In the genomic region with DNA sequence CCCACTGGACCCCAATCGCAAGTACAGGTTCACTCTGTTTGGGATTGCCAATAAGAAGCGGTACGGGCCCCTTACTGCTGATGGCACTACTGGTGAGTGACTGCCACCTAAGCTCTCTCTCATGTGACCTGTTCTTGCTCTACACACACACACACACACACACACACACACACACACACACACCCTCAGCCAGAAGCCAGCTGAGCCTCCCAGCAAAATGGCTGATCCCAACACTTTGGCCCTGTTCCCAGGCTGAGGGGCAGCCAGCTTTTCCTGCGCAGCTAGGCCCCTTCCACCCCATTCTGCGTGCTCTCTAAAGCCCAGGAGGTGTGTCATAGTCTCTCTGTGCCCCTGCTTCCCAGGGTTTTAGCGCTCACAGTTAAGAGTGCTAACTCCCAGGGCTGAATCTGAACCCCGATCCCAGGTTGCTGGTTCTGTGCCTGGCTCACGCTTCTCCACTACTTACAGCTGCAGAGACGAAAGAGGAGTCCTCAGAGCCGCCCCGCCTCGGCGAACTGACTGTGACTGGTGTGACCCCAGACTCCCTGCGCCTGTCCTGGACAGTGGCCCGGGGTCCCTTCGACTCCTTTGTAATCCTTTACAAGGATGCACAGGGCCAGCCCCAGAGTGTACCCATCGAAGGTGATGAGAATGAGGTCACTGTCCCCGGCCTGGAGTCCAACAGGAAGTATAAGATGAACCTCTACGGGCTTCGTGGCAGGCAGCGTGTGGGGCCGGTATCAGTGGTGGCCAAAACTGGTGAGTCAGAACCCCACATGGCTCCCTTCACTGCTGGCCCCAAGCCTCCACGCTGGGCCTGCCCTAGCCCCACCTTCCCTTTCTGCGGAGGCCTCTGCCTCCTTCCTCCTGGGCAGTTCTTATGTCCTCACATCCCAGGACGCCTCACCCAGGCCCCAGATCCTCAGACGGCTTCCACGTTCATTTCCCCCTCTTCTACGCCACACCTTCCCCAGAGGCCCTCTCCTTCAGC, we compare ENCODE assay signal across 9 mouse cellular contexts. TPM values are rescaled to one million over a fixed set of nuclear protein-coding genes. Genes with fewer than 3 reads are reported as not detected.
DNase-seq lines count a peak whose midpoint lies in the region; ATAC-seq lines count a peak whose summit lies in the region.
"Had no signal": no experiment of that assay in that cellular context is flagged by ENCODE, and none has a peak within 500 bp of the region (broad histone marks: within the 10 kb centered on the region; RNA-seq: fewer than 3 reads in every experiment).

No protein-coding gene starts in this region.

- H3K9ac ChIP-seq in hindbrain, embryonic 13.5 days, result no peak overlapping the region
- no peak overlapping the region for H3K9ac ChIP-seq in hindbrain, embryonic 12.5 days
- H3K9ac ChIP-seq in neural tube, embryonic 14.5 days (replicated peaks; ENCODE audit: low read depth, low read length), result no peak overlapping the region

- WGBS in hindbrain, embryonic 13.5 days, result 83% methylated on average over 28 of the region's 28 CpGs
- WGBS in hindbrain, embryonic 12.5 days, result 82% methylated on average over 28 of the region's 28 CpGs
- 83% methylated on average over 28 of the region's 28 CpGs for WGBS in neural tube, embryonic 14.5 days

- H3K27ac ChIP-seq in hindbrain, embryonic 13.5 days, result no peak overlapping the region
- no peak overlapping the region for H3K27ac ChIP-seq in hindbrain, embryonic 12.5 days
- H3K27ac ChIP-seq in neural tube, embryonic 14.5 days (ENCODE audit: low read depth, low read length), result no peak overlapping the region

- H3K36me3 ChIP-seq in hindbrain, embryonic 13.5 days, result no peaks in the 10 kb centered on the region
- no peaks in the 10 kb centered on the region for H3K36me3 ChIP-seq in hindbrain, embryonic 12.5 days
- no peaks in the 10 kb centered on the region for H3K36me3 ChIP-seq in neural tube, embryonic 14.5 days (ENCODE audit: control insufficient read depth, insufficient read depth, low read length)

- H3K9me3 ChIP-seq in hindbrain, embryonic 13.5 days, result no peaks in the 10 kb centered on the region
- H3K9me3 ChIP-seq in hindbrain, embryonic 12.5 days (replicated peaks), result no peaks in the 10 kb centered on the region
- no peaks in the 10 kb centered on the region for H3K9me3 ChIP-seq in neural tube, embryonic 14.5 days (ENCODE audit: control insufficient read depth, low read length)

- peak; percentile 98 for DNase-seq in 3T3-L1 (ENCODE audit: low read depth, low spot score)
- DNase-seq in heart, postnatal 4 days, result peak; percentile 89
- no peak for DNase-seq in kidney, adult 18-20 months

- H3K4me1 ChIP-seq in hindbrain, embryonic 13.5 days (replicated peaks), result peaks cover 5% of the 10 kb centered on the region
- H3K4me1 ChIP-seq in hindbrain, embryonic 12.5 days, result peaks cover 4% of the 10 kb centered on the region; the same call in 1 of the 2 replicates
- no peaks in the 10 kb centered on the region for H3K4me1 ChIP-seq in neural tube, embryonic 14.5 days (ENCODE audit: control insufficient read depth, insufficient read depth, low read length)

- H3K4me3 ChIP-seq in hindbrain, embryonic 13.5 days, result no peak overlapping the region
- no peak overlapping the region for H3K4me3 ChIP-seq in hindbrain, embryonic 12.5 days
- H3K4me3 ChIP-seq in neural tube, embryonic 14.5 days (ENCODE audit: low read depth, low read length), result no peak overlapping the region

- peak; percentile 50; the same call in 1 of the 2 replicates for ATAC-seq in hindbrain, embryonic 13.5 days (ENCODE audit: low FRiP score)
- ATAC-seq in hindbrain, embryonic 12.5 days (ENCODE audit: low FRiP score), result no peak
- peak; percentile 37 for ATAC-seq in common myeloid progenitor, adult 5-6 weeks (replicated peaks; ENCODE audit: low read depth, poor library complexity, severe bottlenecking)
- peak; percentile 41; the same call in 1 of the 2 replicates for ATAC-seq in neural tube, embryonic 14.5 days (ENCODE audit: low read depth)
- no peak for ATAC-seq in erythroid progenitor cell, adult 5-6 weeks (replicated peaks; ENCODE audit: low FRiP score, poor library complexity, severe bottlenecking)

- 0 out of 2 replicates have a peak, but pooled peaks cover 7% of the 10 kb centered on the region for H3K27me3 ChIP-seq in hindbrain, embryonic 13.5 days
- H3K27me3 ChIP-seq in hindbrain, embryonic 12.5 days, result peaks cover 5% of the 10 kb centered on the region; the same call in 1 of the 2 replicates
- no peaks in the 10 kb centered on the region for H3K27me3 ChIP-seq in neural tube, embryonic 14.5 days (ENCODE audit: control insufficient read depth, insufficient read depth, low read length)

- H3K4me2 ChIP-seq in hindbrain, embryonic 13.5 days, result no peak overlapping the region
- H3K4me2 ChIP-seq in hindbrain, embryonic 12.5 days (replicated peaks), result no peak overlapping the region
- H3K4me2 ChIP-seq in neural tube, embryonic 14.5 days (ENCODE audit: low read depth, low read length), result no peak overlapping the region

RNA-seq across cellular contexts. Expression of a gene that starts 15.1 kb away (rescaled TPM):
- 0.09 TPM in 2 replicates for polyA plus RNA-seq in hindbrain, embryonic 13.5 days (2015; fragmentation: Nextera tagmentation; extraction: Ambion mirVana)
- polyA plus RNA-seq in hindbrain, embryonic 12.5 days (2016; fragmentation: Nextera tagmentation; extraction: Ambion mirVana), result 0.04 and 0.05 TPM in 2 replicates
- total RNA-seq in common myeloid progenitor, adult 5-6 weeks (2017), result not detected in 2 replicates
- 10 to 100 TPM; 47.1 to 54.2 TPM for total RNA-seq in heart, postnatal 4 days (2021)
- 0.23 and 0.32 TPM in 2 replicates for polyA plus RNA-seq in neural tube, embryonic 14.5 days (2014; fragmentation: Nextera tagmentation; extraction: Ambion mirVana)
- total RNA-seq in erythroid progenitor cell, adult 5-6 weeks (2015; ENCODE audit: low replicate concordance), result not detected in 2 replicates
- not detected in 2 replicates for total RNA-seq in erythroid progenitor cell, adult 5-6 weeks (2017; ENCODE audit: low replicate concordance)
- polyA plus RNA-seq: limb, embryonic 11.5 days had no signal

RNA-seq across cellular contexts. Expression of a gene that starts 38.5 kb away (rescaled TPM):
- 117 and 122 TPM in 2 replicates for polyA plus RNA-seq in hindbrain, embryonic 13.5 days (2015; fragmentation: Nextera tagmentation; extraction: Ambion mirVana)
- polyA plus RNA-seq in hindbrain, embryonic 12.5 days (2016; fragmentation: Nextera tagmentation; extraction: Ambion mirVana), result 114 and 119 TPM in 2 replicates
- total RNA-seq in common myeloid progenitor, adult 5-6 weeks (2017), result 19.9 and 25.1 TPM in 2 replicates
- 10 to 100 TPM; 22.3 to 24.4 TPM for total RNA-seq in heart, postnatal 4 days (2021)
- polyA plus RNA-seq in neural tube, embryonic 14.5 days (2014; fragmentation: Nextera tagmentation; extraction: Ambion mirVana), result 71.8 and 92.5 TPM in 2 replicates
- total RNA-seq in erythroid progenitor cell, adult 5-6 weeks (2015; ENCODE audit: low replicate concordance), result 5.4 and 8.3 TPM in 2 replicates
- 2.6 and 5.0 TPM in 2 replicates for total RNA-seq in erythroid progenitor cell, adult 5-6 weeks (2017; ENCODE audit: low replicate concordance)

RNA-seq across cellular contexts. Expression of a gene that starts 40.9 kb away (rescaled TPM):
- polyA plus RNA-seq in hindbrain, embryonic 13.5 days (2015; fragmentation: Nextera tagmentation; extraction: Ambion mirVana), result 16.9 and 17.6 TPM in 2 replicates
- polyA plus RNA-seq in hindbrain, embryonic 12.5 days (2016; fragmentation: Nextera tagmentation; extraction: Ambion mirVana), result 15.7 and 16.2 TPM in 2 replicates
- 20.6 and 31.6 TPM in 2 replicates for total RNA-seq in common myeloid progenitor, adult 5-6 weeks (2017)
- total RNA-seq in heart, postnatal 4 days (2021), result 1 to 10 TPM; 6.1 to 9.5 TPM
- polyA plus RNA-seq in neural tube, embryonic 14.5 days (2014; fragmentation: Nextera tagmentation; extraction: Ambion mirVana), result 11.5 and 14.8 TPM in 2 replicates
- 2.5 TPM in 1 of 2 replicates, not detected in the other for total RNA-seq in erythroid progenitor cell, adult 5-6 weeks (2015; ENCODE audit: low replicate concordance)
- 2.6 and 4.9 TPM in 2 replicates for total RNA-seq in erythroid progenitor cell, adult 5-6 weeks (2017; ENCODE audit: low replicate concordance)

RNA-seq across cellular contexts. Expression of a gene that starts 56.1 kb away (rescaled TPM):
- polyA plus RNA-seq in hindbrain, embryonic 13.5 days (2015; fragmentation: Nextera tagmentation; extraction: Ambion mirVana), result 5.5 and 5.6 TPM in 2 replicates
- 3.0 and 3.1 TPM in 2 replicates for polyA plus RNA-seq in hindbrain, embryonic 12.5 days (2016; fragmentation: Nextera tagmentation; extraction: Ambion mirVana)
- total RNA-seq in common myeloid progenitor, adult 5-6 weeks (2017), result not detected in 2 replicates
- total RNA-seq in heart, postnatal 4 days (2021), result under 1 TPM; 0.52 to 0.91 TPM
- polyA plus RNA-seq in neural tube, embryonic 14.5 days (2014; fragmentation: Nextera tagmentation; extraction: Ambion mirVana), result 6.7 and 9.3 TPM in 2 replicates
- not detected in 2 replicates for total RNA-seq in erythroid progenitor cell, adult 5-6 weeks (2015; ENCODE audit: low replicate concordance)
- total RNA-seq in erythroid progenitor cell, adult 5-6 weeks (2017; ENCODE audit: low replicate concordance), result not detected in 2 replicates

RNA-seq across cellular contexts. Expression of a gene that starts 57.1 kb away (rescaled TPM):
- polyA plus RNA-seq in hindbrain, embryonic 13.5 days (2015; fragmentation: Nextera tagmentation; extraction: Ambion mirVana), result 21.7 and 22.7 TPM in 2 replicates
- polyA plus RNA-seq in hindbrain, embryonic 12.5 days (2016; fragmentation: Nextera tagmentation; extraction: Ambion mirVana), result 20.9 and 21.7 TPM in 2 replicates
- 17.4 and 21.2 TPM in 2 replicates for total RNA-seq in common myeloid progenitor, adult 5-6 weeks (2017)
- total RNA-seq in heart, postnatal 4 days (2021), result 10 to 100 TPM; 37.8 to 41.8 TPM
- 21.9 and 25.4 TPM in 2 replicates for polyA plus RNA-seq in neural tube, embryonic 14.5 days (2014; fragmentation: Nextera tagmentation; extraction: Ambion mirVana)
- 6.7 and 13.0 TPM in 2 replicates for total RNA-seq in erythroid progenitor cell, adult 5-6 weeks (2015; ENCODE audit: low replicate concordance)
- total RNA-seq in erythroid progenitor cell, adult 5-6 weeks (2017; ENCODE audit: low replicate concordance), result 3.2 and 4.0 TPM in 2 replicates

Comparison
In these comparisons a context has a peak if more than half of its experiments do, and no peak if none do; other contexts are left out.
1. ATAC-seq: peak in hindbrain, embryonic 13.5 days (single experiment), common myeloid progenitor, adult 5-6 weeks (single experiment) and neural tube, embryonic 14.5 days (single experiment); none in hindbrain, embryonic 12.5 days (single experiment) and erythroid progenitor cell, adult 5-6 weeks (single experiment).
2. RNA of a gene that starts 15.1 kb away (total RNA-seq): 47.1 to 54.2 TPM in heart, postnatal 4 days; not detected in common myeloid progenitor, adult 5-6 weeks and not detected in erythroid progenitor cell, adult 5-6 weeks; every median in the first group is over 10 times any median in the second.